Mouse (Mus musculus) lung, embryonic 14.5 days (tissue): ENCODE measurements around the gene Pgap2. TPM values are rescaled to one million over a fixed set of nuclear protein-coding genes. Genes with fewer than 3 reads are reported as not detected.

Experiments
- ATAC-seq: fragments of 200-750 bp; cut with Nextera tagmentation; 2 replicates; pipeline ENCODE4 v1.8.0; 2017; ENCODE audit warnings: mild to moderate bottlenecking, moderate TSS enrichment, moderate library complexity; ENCODE audit not compliant: insufficient read depth
- DNase-seq: peaks from one replicate; pipeline ENCODE4 v3.0.0-alpha.2; 2015
- H3K27ac ChIP-seq: fragments of 300-500 bp; sonication (generic); 2 replicates; pipeline ENCODE4 v1.5.1; 2014; ENCODE audit warnings: low read depth, mild to moderate bottlenecking, moderate library complexity
- H3K27me3 ChIP-seq: fragments of 300-500 bp; sonication (generic); 2 replicates; pipeline ENCODE4 v1.6.1; 2014; ENCODE audit warnings: low read length, control low read depth; ENCODE audit not compliant: insufficient read depth
- H3K36me3 ChIP-seq: fragments of 300-500 bp; sonication (generic); 2 replicates; pipeline ENCODE4 v1.6.1; 2014; ENCODE audit warnings: control low read depth; ENCODE audit not compliant: insufficient read depth
- H3K4me1 ChIP-seq: fragments of 300-500 bp; sonication (generic); 2 replicates; pipeline ENCODE4 v1.6.1; 2014; ENCODE audit warnings: antibody characterized with exemption, control low read depth; ENCODE audit not compliant: insufficient read depth
- H3K4me2 ChIP-seq: fragments of 300-500 bp; sonication (generic); 2 replicates; pipeline ENCODE4 v1.6.1; 2014; ENCODE audit warnings: mild to moderate bottlenecking
- H3K4me3 ChIP-seq: fragments of 300-500 bp; sonication (generic); 2 replicates; pipeline ENCODE4 v1.5.1; 2014; ENCODE audit warnings: low read depth, low read length
- H3K9ac ChIP-seq: fragments of 300-500 bp; sonication (generic); 2 replicates; pipeline ENCODE4 v1.6.1; 2014
- H3K9me3 ChIP-seq: fragments of 300-500 bp; sonication (generic); 2 replicates; pipeline ENCODE4 v1.6.1; 2016; ENCODE audit warnings: low read depth, low read length, control low read depth
- CTCF ChIP-seq: IDR thresholded peaks from 2 replicates; pipeline ENCODE4 v1.5.1; 2016; ENCODE audit warnings: antibody characterized with exemption, low read depth
- WGBS: fragments of 180-500 bp; shearing (Covaris S2); extraction: QIAGEN DNeasy Blood & Tissue Kit; methylation state at CpG from one replicate; pipeline ENCODE4 v1.1.7; 2014; 5-methylcytosine and 5-hydroxymethylcytosine counted together
- polyA plus RNA-seq: library from polyadenylated mRNA; unstranded; fragments of >200 nt; fragmentation: Nextera tagmentation; extraction: Ambion mirVana; gene quantifications from 2 replicates; pipeline ENCODE4 v1.2.1, GENCODE M21; 2014

Pgap2 gene
- 77.9 and 80.4 TPM in 2 replicates for polyA plus RNA-seq

DNA sequence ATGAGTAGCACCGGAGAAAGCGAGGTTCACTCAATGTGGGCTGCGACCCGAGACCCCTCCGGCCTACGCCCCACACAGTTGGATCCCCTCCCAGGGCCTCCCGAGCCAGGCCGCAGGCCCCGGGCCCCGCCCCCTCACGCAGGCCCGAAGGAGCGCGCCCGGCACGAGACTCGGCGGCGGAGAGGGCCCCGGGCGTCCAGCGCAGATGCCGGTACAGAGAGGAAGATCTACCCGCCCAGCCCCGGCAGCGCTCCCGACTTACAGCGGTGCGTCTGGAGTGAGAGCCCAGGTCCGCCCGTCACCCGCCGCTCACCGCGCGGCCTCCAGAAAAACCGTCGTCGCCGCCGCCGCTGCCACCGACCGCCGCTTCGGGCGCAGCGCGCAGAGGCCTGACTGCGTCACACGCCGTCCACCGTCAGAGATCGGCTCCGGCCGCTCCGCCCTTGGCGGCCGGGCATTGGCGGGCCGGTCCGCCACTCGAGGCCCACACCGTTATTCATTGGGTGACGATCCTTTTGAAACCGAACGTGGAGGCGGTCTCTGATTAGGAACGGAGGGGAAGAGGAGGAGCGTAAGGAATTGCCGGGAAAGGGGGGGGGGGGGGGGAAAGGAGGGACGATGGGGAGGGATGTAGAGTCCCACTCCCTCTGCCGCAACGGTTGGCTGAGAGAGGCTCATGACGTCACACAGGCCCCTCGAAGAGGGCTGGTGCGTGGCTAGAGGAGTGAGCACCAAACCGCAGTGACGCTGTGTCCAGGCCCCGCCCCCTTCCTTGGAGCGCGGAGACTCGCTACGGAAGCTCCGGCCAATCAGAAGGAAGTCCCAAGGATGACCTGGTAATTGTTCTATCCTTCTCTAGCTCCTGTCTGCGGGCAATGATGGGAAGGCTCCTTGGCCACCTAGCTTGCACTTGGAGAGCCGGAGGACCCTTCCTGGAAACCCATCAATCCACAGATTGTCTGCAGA lies at the start of gene Pgap2, which contains the start of gene Nup98:
TSS of gene Pgap2 (plus strand) at position 453 of the 966 bp plus-strand sequence.
TSS of gene Nup98 (minus strand) at position 421 of the 966 bp plus-strand sequence.
- H3K36me3 ChIP-seq: no peaks in the 10 kb centered on the region
- peak within 1 kb of the TSS; percentile 95 for H3K27ac ChIP-seq
- H3K9ac ChIP-seq: peak within 1 kb of the TSS; percentile 82
- H3K27me3 ChIP-seq: no peaks in the 10 kb centered on the region
- H3K4me3 ChIP-seq: peak within 1 kb of the TSS; percentile 87
- peak within 1 kb of the TSS; percentile 88 for H3K4me2 ChIP-seq
- under 1% methylated on average over 85 of the region's 87 CpGs for WGBS
- ATAC-seq (peak; percentile 99), DNase-seq (peak; percentile 100)
- H3K4me1 ChIP-seq: 0 out of 2 replicates have a peak, but pooled peaks cover 3% of the 10 kb centered on the region
- TF ChIP-seq CTCF: no peak
- H3K9me3 ChIP-seq: no peaks in the 10 kb centered on the region

DNA sequence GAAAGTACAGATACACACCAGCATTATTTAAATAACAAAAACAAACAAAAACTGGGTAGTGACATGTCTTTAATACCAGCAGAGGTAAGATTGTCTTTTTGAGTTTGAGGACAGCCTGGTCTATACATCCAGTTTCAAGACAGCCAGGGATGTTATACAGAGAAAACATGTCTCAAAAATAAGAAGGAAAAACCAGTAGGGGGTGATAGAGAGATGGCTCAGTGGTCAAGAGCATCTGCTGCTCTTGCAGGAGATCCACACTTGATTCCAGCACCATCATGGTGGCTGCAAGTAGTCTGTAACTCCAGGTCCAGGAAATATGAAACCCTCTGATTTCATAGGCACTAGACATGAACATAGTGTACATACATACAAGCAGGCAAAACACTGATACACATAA lies 39.7 kb upstream of the Pgap2 start:
- Histone ChIP-seq H3K4me2 (no peak overlapping the region), H3K4me1 (no peaks in the 10 kb centered on the region), H3K9me3 (no peaks in the 10 kb centered on the region), H3K4me3 (no peak overlapping the region), H3K9ac (no peak overlapping the region), H3K36me3 (peaks cover 54% of the 10 kb centered on the region), H3K27ac (no peak overlapping the region), H3K27me3 (no peaks in the 10 kb centered on the region)
- TF ChIP-seq CTCF: peak; percentile 35; the same call in 1 of the 2 replicates
- DNase-seq (peak; percentile 58), ATAC-seq (no peak)

DNA sequence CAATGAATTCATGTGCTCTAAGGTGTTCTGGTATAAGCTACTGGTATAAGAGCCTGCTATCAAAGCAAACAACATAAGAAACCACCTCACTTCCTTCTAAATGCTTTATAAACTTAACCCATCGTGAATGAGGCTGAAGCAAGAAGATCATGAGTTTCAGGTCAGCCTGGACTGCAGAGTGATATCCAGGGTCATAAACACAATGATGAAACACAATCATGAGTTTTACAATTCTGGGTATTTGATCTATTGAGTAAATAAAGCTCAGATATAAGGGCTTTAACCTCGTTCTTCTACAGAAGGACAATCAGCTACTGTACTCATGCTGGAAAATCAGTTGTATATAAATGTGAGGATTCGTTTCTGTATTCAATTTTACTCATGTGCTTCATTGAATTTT lies 26.2 kb upstream of the Pgap2 start:
- H3K4me2 ChIP-seq: no peak overlapping the region
- no peaks in the 10 kb centered on the region for H3K27me3 ChIP-seq
- WGBS: 83% methylated on average over 3 of the region's 3 CpGs
- no peak overlapping the region for H3K9ac ChIP-seq
- no peaks in the 10 kb centered on the region for H3K4me1 ChIP-seq
- no peak for TF ChIP-seq CTCF
- no peak overlapping the region for H3K27ac ChIP-seq
- ATAC-seq: no peak
- H3K4me3 ChIP-seq: no peak overlapping the region
- H3K36me3 ChIP-seq: peaks cover 70% of the 10 kb centered on the region
- H3K9me3 ChIP-seq: no peaks in the 10 kb centered on the region
- DNase-seq: no peak

DNA sequence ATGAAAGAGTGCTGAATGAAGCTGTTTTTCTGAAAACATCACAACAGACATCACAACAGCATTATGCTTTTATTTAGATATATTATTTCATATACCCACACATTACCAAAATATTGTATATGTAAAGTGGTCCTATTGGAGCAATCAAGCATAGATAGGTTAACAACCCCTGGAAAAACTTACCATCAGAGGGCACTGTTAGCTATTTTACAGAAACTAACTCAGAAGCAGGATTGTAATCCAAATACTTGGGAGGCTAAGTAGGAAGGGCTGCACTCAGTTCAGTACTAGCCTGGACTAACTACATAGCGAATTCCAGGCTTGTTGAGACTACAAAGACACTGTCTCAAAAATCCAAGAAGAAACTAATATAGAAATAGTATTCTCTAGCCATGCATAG lies 17.7 kb upstream of the Pgap2 start:
- no peak overlapping the region for H3K9ac ChIP-seq
- no peak overlapping the region for H3K4me3 ChIP-seq
- no peaks in the 10 kb centered on the region for H3K27me3 ChIP-seq
- ATAC-seq: no peak
- WGBS: 92% methylated on average over 1 of the region's 1 CpGs
- H3K4me1 ChIP-seq: no peaks in the 10 kb centered on the region
- no peak overlapping the region for H3K4me2 ChIP-seq
- no peak for TF ChIP-seq CTCF
- no peaks in the 10 kb centered on the region for H3K9me3 ChIP-seq
- H3K27ac ChIP-seq: no peak overlapping the region
- peak; percentile 48 for DNase-seq
- peaks cover 71% of the 10 kb centered on the region for H3K36me3 ChIP-seq

DNA sequence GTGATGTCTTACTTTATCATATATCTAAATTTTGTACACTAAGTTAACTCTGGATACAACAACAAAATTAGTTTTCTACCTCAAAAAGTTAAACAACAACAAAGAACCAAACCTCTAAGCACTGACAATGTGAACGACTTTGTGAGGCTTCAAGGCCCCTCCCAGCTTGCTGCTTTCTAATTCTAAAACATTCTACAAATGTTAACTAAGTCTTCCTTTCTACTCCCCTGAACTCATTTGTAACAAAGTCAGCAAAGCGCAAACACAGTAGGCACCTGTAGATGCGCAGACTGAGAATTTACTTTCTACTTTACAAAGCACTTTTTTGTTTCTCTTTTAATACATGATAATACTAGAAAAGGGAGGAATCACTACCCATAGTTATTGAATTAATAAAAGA lies 9.4 kb upstream of the Pgap2 start:
- H3K27me3 ChIP-seq: no peaks in the 10 kb centered on the region
- no peak overlapping the region for H3K9ac ChIP-seq
- H3K4me1 ChIP-seq: no peaks in the 10 kb centered on the region
- H3K4me3 ChIP-seq: no peak overlapping the region
- DNase-seq: no peak
- H3K36me3 ChIP-seq: 0 out of 2 replicates have a peak, but pooled peaks cover 4% of the 10 kb centered on the region
- no peak overlapping the region for H3K27ac ChIP-seq
- no peak for ATAC-seq
- 78% methylated on average over 3 of the region's 3 CpGs for WGBS
- TF ChIP-seq CTCF: no peak
- H3K4me2 ChIP-seq: no peak overlapping the region
- H3K9me3 ChIP-seq: no peaks in the 10 kb centered on the region

DNA sequence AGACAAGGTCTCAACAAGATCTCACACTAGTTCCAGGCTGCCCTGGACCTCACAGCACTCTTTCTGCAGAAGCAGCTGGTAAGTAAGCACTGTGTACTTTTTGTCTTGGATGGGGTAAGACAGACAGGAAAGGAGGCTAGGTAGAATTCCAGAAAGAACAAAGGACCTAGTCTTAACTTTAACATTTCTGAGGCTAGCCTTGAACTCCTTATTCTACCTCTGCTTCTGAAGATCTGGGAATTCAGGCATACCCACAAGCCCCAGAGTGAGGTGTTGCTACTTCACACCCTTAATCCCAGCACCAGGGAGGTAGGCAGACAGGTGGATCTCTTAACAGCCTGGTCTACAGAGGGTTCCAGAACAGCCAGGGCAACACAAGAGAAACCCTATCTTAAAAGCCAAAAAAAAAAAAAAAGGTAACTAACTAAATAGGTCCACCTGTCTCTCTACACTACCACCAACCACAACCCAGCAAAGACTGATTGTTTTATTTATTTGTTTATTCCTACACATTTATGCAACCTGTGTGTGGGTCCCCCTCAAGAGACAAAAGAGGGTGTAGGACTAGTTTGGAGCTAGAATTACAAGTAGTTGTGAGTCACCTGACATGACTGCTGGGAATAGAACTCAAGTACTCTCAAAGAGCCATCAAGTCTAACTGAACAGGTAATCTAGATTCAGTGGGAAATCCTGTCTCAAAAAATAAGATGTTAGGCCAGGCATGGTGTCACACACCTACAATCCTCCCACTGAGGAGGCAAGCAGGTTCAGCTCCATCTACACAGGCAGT lies 8.8 kb upstream of the Pgap2 start:
- Histone ChIP-seq H3K27me3 (no peaks in the 10 kb centered on the region), H3K36me3 (0 out of 2 replicates have a peak, but pooled peaks cover 2% of the 10 kb centered on the region), H3K9ac (no peak overlapping the region), H3K4me2 (no peak overlapping the region), H3K9me3 (no peaks in the 10 kb centered on the region), H3K4me1 (no peaks in the 10 kb centered on the region), H3K4me3 (no peak overlapping the region), H3K27ac (no peak overlapping the region)
- TF ChIP-seq CTCF: no peak
- DNase-seq (no peak), ATAC-seq (no peak)

DNA sequence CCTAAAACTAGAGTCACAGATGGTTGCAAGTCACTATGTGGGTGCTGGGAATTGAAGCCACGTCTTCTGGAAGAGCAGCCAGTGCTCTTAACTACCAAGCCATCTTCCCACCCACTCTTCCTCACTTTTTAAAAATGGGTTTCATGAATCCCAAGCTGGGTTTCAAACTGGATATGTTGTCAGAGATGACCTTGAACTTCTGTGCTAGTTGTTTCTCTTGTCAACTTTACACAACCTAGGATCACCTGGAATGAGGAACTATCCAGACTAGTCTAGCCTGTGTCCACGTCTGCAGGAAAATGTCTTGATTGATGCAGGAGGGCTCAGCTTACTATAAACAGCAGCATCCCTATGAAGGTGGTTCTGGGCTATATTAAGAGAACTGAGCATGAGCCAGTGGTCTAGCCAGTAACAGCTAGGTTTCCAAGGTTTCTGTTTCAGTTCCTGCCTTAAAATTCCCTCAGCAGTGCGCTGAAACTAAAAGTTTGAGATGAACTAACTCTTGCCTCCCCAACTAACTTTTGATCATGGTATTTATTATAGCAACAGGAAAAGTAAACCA lies 5.6 kb upstream of the Pgap2 start:
- H3K27me3 ChIP-seq: no peaks in the 10 kb centered on the region
- DNase-seq (no peak), ATAC-seq (no peak)
- WGBS: 83% methylated on average over 3 of the region's 3 CpGs
- H3K4me2 ChIP-seq: no peak overlapping the region
- H3K4me3 ChIP-seq: no peak overlapping the region
- no peak overlapping the region for H3K9ac ChIP-seq
- H3K4me1 ChIP-seq: 0 out of 2 replicates have a peak, but pooled peaks cover 3% of the 10 kb centered on the region
- no peak for TF ChIP-seq CTCF
- no peaks in the 10 kb centered on the region for H3K9me3 ChIP-seq
- H3K36me3 ChIP-seq: no peaks in the 10 kb centered on the region
- H3K27ac ChIP-seq: no peak overlapping the region
